Mouse (Mus musculus) heart, embryonic 14.5 days (tissue): ENCODE measurements around the gene Igf2r. TPM values are rescaled to one million over a fixed set of nuclear protein-coding genes. Genes with fewer than 3 reads are reported as not detected.

ENCODE experiments used
- ATAC-seq: fragments of 200-750 bp; cut with Nextera tagmentation; 2 replicates; pipeline ENCODE4 v1.8.0; 2017; ENCODE audit warnings: low read depth, moderate TSS enrichment; ENCODE audit not compliant: insufficient number of reproducible peaks, insufficient read depth, low FRiP score
- H3K27ac ChIP-seq, 2 experiments: fragments of 200-500 bp in 1 of 2; fragments of 300-500 bp in 1 of 2; sonication (generic) in 1 of 2; replicated peaks in 1 of 2; 2 replicates each; pipeline ENCODE4 v1.5.1; 2012 to 2014; ENCODE audit warnings: low read depth in 2 of 2, low read length in 2 of 2, control low read depth in 1 of 2, mild to moderate bottlenecking in 1 of 2, mixed read lengths in 1 of 2; ENCODE audit not compliant: control insufficient read depth in 1 of 2, insufficient read depth in 1 of 2
- H3K27me3 ChIP-seq: fragments of 300-500 bp; sonication (generic); 2 replicates; pipeline ENCODE4 v1.6.1; 2014; ENCODE audit warnings: mild to moderate bottlenecking, low read length, control low read depth; ENCODE audit not compliant: control insufficient read depth, insufficient read depth
- H3K36me3 ChIP-seq: fragments of 300-500 bp; sonication (generic); 2 replicates; pipeline ENCODE4 v1.6.1; 2014; ENCODE audit warnings: mild to moderate bottlenecking, control low read depth, low read length, mixed read lengths; ENCODE audit not compliant: control insufficient read depth, insufficient read depth
- H3K4me1 ChIP-seq, 2 experiments: fragments of 200-500 bp in 1 of 2; fragments of 300-500 bp in 1 of 2; sonication (generic) in 1 of 2; 2 replicates each; pipeline ENCODE4 v1.6.1; 2012 to 2014; ENCODE audit warnings: low read length in 2 of 2, control low read depth in 1 of 2, mixed read lengths in 1 of 2; ENCODE audit not compliant: control insufficient read depth in 2 of 2, insufficient read depth in 2 of 2
- H3K4me2 ChIP-seq: fragments of 300-500 bp; sonication (generic); 2 replicates; pipeline ENCODE4 v1.6.1; 2014; ENCODE audit warnings: mild to moderate bottlenecking, low read length
- H3K4me3 ChIP-seq, 2 experiments: fragments of 200-500 bp in 1 of 2; fragments of 300-500 bp in 1 of 2; sonication (generic) in 1 of 2; 2 replicates each; pipeline ENCODE4 v1.5.1; 2012 to 2014; ENCODE audit warnings: low read length in 2 of 2, mild to moderate bottlenecking in 2 of 2, control low read depth in 1 of 2, low read depth in 1 of 2, moderate library complexity in 1 of 2; ENCODE audit not compliant: control insufficient read depth in 1 of 2, insufficient read depth in 1 of 2
- H3K9ac ChIP-seq: fragments of 300-500 bp; sonication (generic); 2 replicates; pipeline ENCODE4 v1.6.1; 2014; ENCODE audit warnings: mild to moderate bottlenecking, low read length
- H3K9me3 ChIP-seq: fragments of 300-500 bp; sonication (generic); 2 replicates; pipeline ENCODE4 v1.6.1; 2016; ENCODE audit warnings: low read length, control low read depth; ENCODE audit not compliant: control insufficient read depth
- WGBS: fragments of 180-500 bp; shearing (Covaris S2); extraction: QIAGEN DNeasy Blood & Tissue Kit; methylation state at CpG from one replicate; pipeline ENCODE4 v1.1.7; 2014; 5-methylcytosine and 5-hydroxymethylcytosine counted together
- polyA plus RNA-seq: library from polyadenylated mRNA; unstranded; fragments of >200 nt; fragmentation: Nextera tagmentation; extraction: Ambion mirVana; gene quantifications from 2 replicates; pipeline ENCODE4 v1.2.1, GENCODE M21; 2014

Igf2r gene
- polyA plus RNA-seq, 1 experiment from 2014 or later: 201 TPM

GRCm38 (mm10) chr17:12641087-12641486 is 128.4 kb downstream of the Igf2r start:
- ATAC-seq: no peak
- Histone ChIP-seq H3K9ac (no peak overlapping the region), H3K9me3 (no peaks in the 10 kb centered on the region), H3K36me3 (no peaks in the 10 kb centered on the region), H3K27me3 (peaks cover 6% of the 10 kb centered on the region; the same call in 1 of the 2 replicates), H3K4me1 (no peaks in the 10 kb centered on the region), H3K4me3 (no peak overlapping the region), H3K27ac (no peak overlapping the region), H3K4me2 (no peak overlapping the region)
- WGBS: 66% methylated on average over 4 of the region's 4 CpGs

GRCm38 (mm10) chr17:12639585-12639984 is 129.9 kb downstream of the Igf2r start:
- Histone ChIP-seq H3K27me3 (peaks cover 6% of the 10 kb centered on the region; the same call in 1 of the 2 replicates), H3K4me2 (no peak overlapping the region), H3K9ac (no peak overlapping the region), H3K36me3 (no peaks in the 10 kb centered on the region), H3K27ac (no peak overlapping the region), H3K4me1 (no peaks in the 10 kb centered on the region), H3K9me3 (no peaks in the 10 kb centered on the region), H3K4me3 (no peak overlapping the region)
- ATAC-seq: no peak
- WGBS: 88% methylated on average over 3 of the region's 3 CpGs

- H3K4me3 ChIP-seq: no peak overlapping the region
- no peaks in the 10 kb centered on the region for H3K9me3 ChIP-seq
- 48% methylated on average over 4 of the region's 4 CpGs for WGBS
- peaks cover 12 to 13% of the 10 kb centered on the region in 2 experiments; a peak in 3 of 4 replicates for H3K4me1 ChIP-seq
- no peaks in the 10 kb centered on the region for H3K36me3 ChIP-seq
- H3K9ac ChIP-seq: no peak overlapping the region
- H3K4me2 ChIP-seq: no peak overlapping the region
- ATAC-seq: no peak
- H3K27ac ChIP-seq: no peak overlapping the region
- H3K27me3 ChIP-seq: peaks cover 6% of the 10 kb centered on the region; the same call in 1 of the 2 replicates
Observed at GRCm38 (mm10) chr17:12634814-12635213, 134.7 kb downstream of the Igf2r start.

Other genes with a start within 250 kb of the Igf2r start
- gene Slc22a2, start 185.5 kb downstream of the Igf2r start, polyA plus RNA-seq: not detected in 2 replicates
- gene Slc22a1, start 93.8 kb downstream of the Igf2r start, polyA plus RNA-seq: 28.7 and 42.4 TPM in 2 replicates
- gene Mas1, start 98.5 kb upstream of the Igf2r start, polyA plus RNA-seq: 0.65 and 0.70 TPM in 2 replicates
- 0.09 and 0.16 TPM in 2 replicates for gene Mrgprh, start 106.4 kb upstream of the Igf2r start, polyA plus RNA-seq
- 1.5 and 1.6 TPM in 2 replicates for gene Pnldc1, start 140.6 kb upstream of the Igf2r start, polyA plus RNA-seq
- 345 and 353 TPM in 2 replicates for gene Tcp1, start 146.0 kb upstream of the Igf2r start, polyA plus RNA-seq
- 197 and 200 TPM in 2 replicates for gene Mrpl18, start 146.7 kb upstream of the Igf2r start, polyA plus RNA-seq
- 0.24 and 0.28 TPM in 2 replicates for gene Acat3, start 170.9 kb upstream of the Igf2r start, polyA plus RNA-seq
- gene Acat2, start 191.1 kb upstream of the Igf2r start, polyA plus RNA-seq: 22.8 and 25.6 TPM in 2 replicates
- 83.1 and 85.7 TPM in 2 replicates for gene Wtap, start 224.5 kb upstream of the Igf2r start, polyA plus RNA-seq
- gene Sod2, start 237.2 kb upstream of the Igf2r start, polyA plus RNA-seq: 520 and 533 TPM in 2 replicates